Mouse (Mus musculus) megakaryocyte-erythroid progenitor cell, adult 5 weeks (primary cell): Measurements from ENCODE around the gene Ifi205. TPM values are rescaled to one million over a fixed set of nuclear protein-coding genes. Genes with fewer than 3 reads are reported as not detected.

Experiments
- polyA plus RNA-seq: library from polyadenylated mRNA; stranded (reverse); fragments of >175 nt; gene quantifications from 2 replicates; pipeline ENCODE4 v1.2.3, GENCODE M21; 2012

The Ifi205 gene
- 0.77 and 1.0 TPM in 2 replicates for polyA plus RNA-seq

GRCm38 (mm10) chr1:174031698-174032097 lies at the start of gene Ifi205:
Ifi205 (minus strand) TSS chr1:174031810.

GRCm38 (mm10) chr1:174066305-174066704 lies 34.7 kb upstream of the Ifi205 start, which contains the start of gene Olfr430:
Olfr430 (plus strand) TSS chr1:174066605.

GRCm38 (mm10) chr1:174048893-174049292 lies 17.3 kb upstream of the Ifi205 start, which contains the start of gene Olfr432:
Olfr432 (plus strand) TSS chr1:174049205.

GRCm38 (mm10) chr1:174040523-174041177 lies 9.0 kb upstream of the Ifi205 start, which contains the start of gene Olfr433:
Olfr433 (plus strand) TSS chr1:174040705.

GRCm38 (mm10) chr1:173982694-173983305 lies 48.8 kb downstream of the Ifi205 start, which contains the start of gene Ifi202b:
Ifi202b (minus strand) TSS chr1:173982744.

Other genes starting within 250 kb of the Ifi205 start
- gene Ifi211, start 118.8 kb downstream of the Ifi205 start, polyA plus RNA-seq, result 1.6 and 3.6 TPM in 2 replicates
- gene Mndal, start 89.3 kb downstream of the Ifi205 start, polyA plus RNA-seq, result 22.6 and 23.7 TPM in 2 replicates
- gene Ifi203, start 89.1 kb downstream of the Ifi205 start, polyA plus RNA-seq, result 3.7 and 4.4 TPM in 2 replicates
- gene Ifi202b, start 49.1 kb downstream of the Ifi205 start, polyA plus RNA-seq, result not detected in 2 replicates
- gene Olfr433, start 8.9 kb upstream of the Ifi205 start, polyA plus RNA-seq, result not detected in 2 replicates
- not detected in 2 replicates for gene Olfr432, start 17.4 kb upstream of the Ifi205 start, polyA plus RNA-seq
- not detected in 2 replicates for gene Olfr430, start 34.8 kb upstream of the Ifi205 start, polyA plus RNA-seq
- gene Olfr429, start 52.5 kb upstream of the Ifi205 start, polyA plus RNA-seq, result not detected in 2 replicates
- 0.10 TPM in 1 of 2 replicates, not detected in the other for gene Olfr427, start 65.1 kb upstream of the Ifi205 start, polyA plus RNA-seq
- gene Olfr231, start 89.4 kb upstream of the Ifi205 start, polyA plus RNA-seq, result 0.02 TPM in 1 of 2 replicates, not detected in the other
- gene Olfr424, start 99.7 kb upstream of the Ifi205 start, polyA plus RNA-seq, result not detected in 2 replicates
- not detected in 2 replicates for gene Olfr420, start 123.8 kb upstream of the Ifi205 start, polyA plus RNA-seq
- gene Spta1, start 141.0 kb upstream of the Ifi205 start, polyA plus RNA-seq, result 0.28 and 0.40 TPM in 2 replicates
- not detected in 2 replicates for gene Olfr419, start 220.3 kb upstream of the Ifi205 start, polyA plus RNA-seq